Mouse (Mus musculus) heart, adult 2 months (tissue): ENCODE results near the gene Rab8b. TPM values are rescaled to one million over a fixed set of nuclear protein-coding genes. Genes with fewer than 3 reads are reported as not detected.
A peak's percentile ranks its signal among the peaks of the same experiment; 100 is the strongest.
"Not testable (repeated sequence)": the region's sequence is repeated elsewhere in the genome, so short reads cannot be mapped to it uniquely, and the experiment has no call there.

Source experiments
- DNase-seq, 2 experiments: peaks; one replicate each; pipeline ENCODE4 v3.0.0; 2021
- H3K27ac ChIP-seq: fragments of 200-600 bp; 2 replicates; pipeline ENCODE4 v1.8.1; 2022
- H3K27me3 ChIP-seq: fragments of 200-500 bp; 2 replicates; pipeline ENCODE4 v1.6.1; 2012; ENCODE audit warnings: mild to moderate bottlenecking, low read length, inconsistent platforms, mixed read lengths; ENCODE audit not compliant: control insufficient read depth, insufficient read depth
- H3K36me3 ChIP-seq: fragments of 200-500 bp; 2 replicates; pipeline ENCODE4 v1.6.1; 2012; ENCODE audit warnings: low read length, inconsistent platforms; ENCODE audit not compliant: control insufficient read depth, insufficient read depth
- H3K4me1 ChIP-seq: fragments of 200-500 bp; 2 replicates; pipeline ENCODE4 v1.6.1; 2011; ENCODE audit warnings: low read length; ENCODE audit not compliant: control insufficient read depth, insufficient read depth
- H3K4me3 ChIP-seq: fragments of 200-600 bp; 2 replicates; pipeline ENCODE4 v1.8.1; 2022
- H3K79me2 ChIP-seq: fragments of 200-500 bp; replicated peaks from 2 replicates; pipeline ENCODE4 v1.6.1; 2012; ENCODE audit warnings: mild to moderate bottlenecking, inconsistent platforms, low read length, moderate library complexity, mixed read lengths; ENCODE audit not compliant: control insufficient read depth, insufficient read depth
- H3K9ac ChIP-seq: fragments of 200-500 bp; 2 replicates; pipeline ENCODE4 v1.6.1; 2012; ENCODE audit warnings: low read depth, mild to moderate bottlenecking, control low read depth, inconsistent platforms, low read length, mixed read lengths
- CTCF ChIP-seq: fragments of 200-600 bp; IDR thresholded peaks from 2 replicates; pipeline ENCODE4 v1.8.1; 2022; ENCODE audit warnings: antibody characterized with exemption, mild to moderate bottlenecking, moderate library complexity
- EP300 ChIP-seq: fragments of 200-500 bp; IDR thresholded peaks from 2 replicates; pipeline ENCODE4 v1.6.1; 2011; ENCODE audit warnings: low read depth, low read length, control low read depth; ENCODE audit not compliant: insufficient read depth
- POLR2A ChIP-seq: fragments of 200-500 bp; IDR thresholded peaks from 2 replicates; pipeline ENCODE4 v1.6.1; 2011; ENCODE audit warnings: mild to moderate bottlenecking, low read depth, low read length, control low read depth; ENCODE audit not compliant: insufficient read depth
- WGBS: fragments of 180-500 bp; shearing (Covaris S2); methylation state at CpG from one replicate; pipeline ENCODE4 v1.1.7; 2018; 5-methylcytosine and 5-hydroxymethylcytosine counted together
- intact Hi-C: fragments of 180-260 bp; cut with DNase I; formaldehyde crosslinking; loops from one replicate; pipeline ENCODE4 v1.15.1; 2025
- polyA plus RNA-seq: library from polyadenylated mRNA; depleted of rRNA; stranded (reverse); fragments of >200 nt; gene quantifications from 2 replicates; pipeline ENCODE4 v1.2.3, GENCODE M21; 2012
- total RNA-seq, 2 experiments: library from RNA; stranded (reverse); gene quantifications; 2 replicates each; pipeline ENCODE4 v1.2.3; 2021

Rab8b gene
- total and polyA plus RNA-seq, 3 experiments = 5.5 to 9.8 (median 8.5) TPM

- intact Hi-C loops = no loop called here
- Histone ChIP-seq H3K4me1 (peaks cover 4% of the 10 kb centered on the region), H3K36me3 (no peaks in the 10 kb centered on the region), H3K9ac (no peak overlapping the region), H3K4me3 (no peak overlapping the region), H3K27ac (no peak overlapping the region), H3K79me2 (no peaks in the 10 kb centered on the region), H3K27me3 (no peaks in the 10 kb centered on the region)
- WGBS = 46% methylated on average over 6 of the region's 6 CpGs
- no peak for TF ChIP-seq CTCF
- no peak for TF ChIP-seq POLR2A
- no peak for TF ChIP-seq EP300
- no peak for DNase-seq
These were observed 21.6 kb downstream of the Rab8b start for GRCm38 (mm10) chr9:66897851-66898250.

- Histone ChIP-seq H3K27me3 (no peaks in the 10 kb centered on the region), H3K9ac (no peak overlapping the region), H3K36me3 (no peaks in the 10 kb centered on the region), H3K79me2 (no peaks in the 10 kb centered on the region), H3K4me1 (peaks cover 4% of the 10 kb centered on the region), H3K4me3 (no peak overlapping the region), H3K27ac (no peak overlapping the region)
- TF ChIP-seq CTCF (no peak), EP300 (no peak), POLR2A (no peak)
- DNase-seq = no peak
- intact Hi-C loops = no loop called here
- 69% methylated on average over 6 of the region's 6 CpGs for WGBS
These were observed 22.5 kb downstream of the Rab8b start for GRCm38 (mm10) chr9:66896951-66897350.

GRCm38 (mm10) chr9:66895995-66896394, 23.5 kb downstream of the Rab8b start:
- Histone ChIP-seq H3K4me1 (peaks cover 4% of the 10 kb centered on the region), H3K79me2 (no peaks in the 10 kb centered on the region), H3K27ac (peak overlapping the region; percentile 22), H3K27me3 (no peaks in the 10 kb centered on the region), H3K4me3 (no peak overlapping the region), H3K36me3 (no peaks in the 10 kb centered on the region), H3K9ac (no peak overlapping the region)
- no peak for TF ChIP-seq CTCF
- no peak for TF ChIP-seq POLR2A
- no peak for TF ChIP-seq EP300
- no peak for DNase-seq
- WGBS = 54% methylated on average over 5 of the region's 5 CpGs
- intact Hi-C loops = no loop called here

- Histone ChIP-seq H3K27me3 (no peaks in the 10 kb centered on the region), H3K9ac (no peak overlapping the region), H3K4me3 (no peak overlapping the region), H3K4me1 (peaks cover 4% of the 10 kb centered on the region), H3K36me3 (no peaks in the 10 kb centered on the region), H3K27ac (peak overlapping the region; percentile 42), H3K79me2 (peaks cover 3% of the 10 kb centered on the region)
- peak in 1 of 2 experiments; percentile 52 for DNase-seq
- WGBS = 45% methylated on average over 10 of the region's 10 CpGs
- TF ChIP-seq POLR2A (no peak), CTCF (no peak), EP300 (no peak)
- intact Hi-C loops = no loop called here
These were observed 24.3 kb downstream of the Rab8b start for GRCm38 (mm10) chr9:66895035-66895779.

- H3K9ac ChIP-seq = no peak overlapping the region
- H3K79me2 ChIP-seq = peaks cover 3% of the 10 kb centered on the region
- DNase-seq = no peak
- peaks cover 4% of the 10 kb centered on the region for H3K4me1 ChIP-seq
- 50% methylated on average over 1 of the region's 1 CpGs for WGBS
- H3K36me3 ChIP-seq = no peaks in the 10 kb centered on the region
- no peak overlapping the region for H3K4me3 ChIP-seq
- TF ChIP-seq CTCF (no peak), POLR2A (no peak), EP300 (no peak)
- H3K27me3 ChIP-seq = no peaks in the 10 kb centered on the region
- peak overlapping the region; percentile 42; the same call in 1 of the 2 replicates for H3K27ac ChIP-seq
- intact Hi-C loops = no loop called here
These were observed 25.1 kb downstream of the Rab8b start for GRCm38 (mm10) chr9:66894421-66894820.

GRCm38 (mm10) chr9:66892456-66892855, 27.0 kb downstream of the Rab8b start:
- intact Hi-C loops, H3K79me2 ChIP-seq, H3K36me3 ChIP-seq, H3K27me3 ChIP-seq, DNase-seq, H3K9ac ChIP-seq, H3K27ac ChIP-seq, H3K4me1 ChIP-seq, H3K4me3 ChIP-seq: not testable (repeated sequence)
- WGBS = 94% methylated on average over 4 of the region's 4 CpGs
